Mouse (Mus musculus) CH12.LX (cell line): ENCODE results near the gene Asb3. TPM values are rescaled to one million over a fixed set of nuclear protein-coding genes. Genes with fewer than 3 reads are reported as not detected.
A peak's percentile ranks its signal among the peaks of the same experiment; 100 is the strongest.

Experiments
- DNase-seq: peaks from one replicate; pipeline ENCODE4 v3.0.0-alpha.2; 2013; ENCODE audit errors: extremely low read depth
- H3K27ac ChIP-seq: 2 replicates; pipeline ENCODE4 v1.5.1; 2012; ENCODE audit warnings: low read depth, mild to moderate bottlenecking, control low read depth, moderate library complexity; ENCODE audit not compliant: insufficient read depth
- H3K27me3 ChIP-seq: replicated peaks from 2 replicates; pipeline ENCODE3; 2012; ENCODE audit warnings: inconsistent platforms
- H3K36me3 ChIP-seq, 2 experiments: replicated peaks in 1 of 2; 2 replicates each; pipeline versions ENCODE3 to v1.6.1; 2012; ENCODE audit warnings: inconsistent platforms in 1 of 2, low read length in 1 of 2, mild to moderate bottlenecking in 1 of 2, mixed read lengths in 1 of 2, moderate library complexity in 1 of 2; ENCODE audit not compliant: control insufficient read depth in 1 of 2, insufficient read depth in 1 of 2
- H3K4me1 ChIP-seq, 2 experiments: 2 replicates each; pipeline ENCODE4 v1.6.1; 2012; ENCODE audit warnings: inconsistent platforms in 1 of 2, moderate library complexity in 1 of 2; ENCODE audit not compliant: insufficient read depth in 2 of 2, control insufficient read depth in 1 of 2
- H3K4me2 ChIP-seq: 2 replicates; pipeline ENCODE4 v1.6.1; 2012; ENCODE audit warnings: low read depth, mild to moderate bottlenecking, control low read depth; ENCODE audit not compliant: poor library complexity, insufficient read depth, severe bottlenecking
- H3K4me3 ChIP-seq, 3 experiments: fragments of 150-350 bp in 1 of 3; sonication (generic) in 1 of 3; replicated peaks in 1 of 3; 2 replicates each; pipeline versions ENCODE3 to v1.5.1; 2011 to 2012; ENCODE audit warnings: low read depth in 2 of 3, low read length in 2 of 3, mild to moderate bottlenecking in 2 of 3, moderate library complexity in 2 of 3, control low read depth in 1 of 3, improper control_type of control experiment in 1 of 3, inconsistent platforms in 1 of 3, mixed read lengths in 1 of 3; ENCODE audit not compliant: poor library complexity in 1 of 3
- H3K79me2 ChIP-seq: replicated peaks from 2 replicates; pipeline ENCODE4 v1.6.1; 2012; ENCODE audit warnings: mild to moderate bottlenecking, moderate library complexity; ENCODE audit not compliant: control insufficient read depth, poor library complexity, insufficient read depth, severe bottlenecking; ENCODE audit errors: extremely low read depth
- H3K9ac ChIP-seq: 2 replicates; pipeline ENCODE4 v1.6.1; 2012; ENCODE audit warnings: low read depth, mild to moderate bottlenecking, control low read depth, moderate library complexity; ENCODE audit not compliant: insufficient read depth
- H3K9me3 ChIP-seq: replicated peaks from 2 replicates; pipeline ENCODE3; 2012; ENCODE audit warnings: low read length, inconsistent platforms, mixed read lengths
- BHLHE40 ChIP-seq: IDR thresholded peaks from 2 replicates; pipeline ENCODE4 v1.6.1; 2011; ENCODE audit warnings: mild to moderate bottlenecking, low read depth, low read length, improper control_type of control experiment
- CHD1 ChIP-seq: IDR thresholded peaks from 2 replicates; pipeline ENCODE4 v1.6.1; 2012; ENCODE audit warnings: low read depth, low read length, improper control_type of control experiment, inconsistent platforms
- E2F4 ChIP-seq: IDR thresholded peaks from 2 replicates; pipeline ENCODE4 v1.6.1; 2011; ENCODE audit warnings: low read depth, low read length, improper control_type of control experiment; ENCODE audit not compliant: insufficient replicate concordance
- ETS1 ChIP-seq: conservative IDR thresholded peaks from 2 replicates; pipeline ENCODE4 v1.6.1; 2012; ENCODE audit warnings: low read depth, mild to moderate bottlenecking, inconsistent platforms, low read length, improper control_type of control experiment, moderate library complexity
- JUN ChIP-seq: IDR thresholded peaks from 2 replicates; pipeline ENCODE4 v1.6.1; 2011; ENCODE audit warnings: low read depth, mild to moderate bottlenecking, low read length, improper control_type of control experiment, moderate library complexity; ENCODE audit not compliant: insufficient read depth
- JUND ChIP-seq: conservative IDR thresholded peaks from 2 replicates; pipeline ENCODE4 v1.6.1; 2011; ENCODE audit warnings: low read depth, low read length, improper control_type of control experiment
- MAFK ChIP-seq: IDR thresholded peaks from 2 replicates; pipeline ENCODE4 v1.6.1; 2011; ENCODE audit warnings: low read length, improper control_type of control experiment; ENCODE audit not compliant: insufficient replicate concordance
- MAX ChIP-seq: IDR thresholded peaks from 2 replicates; pipeline ENCODE4 v1.6.1; 2011; ENCODE audit warnings: low read length, improper control_type of control experiment
- MEF2A ChIP-seq: IDR thresholded peaks from 2 replicates; pipeline ENCODE4 v1.6.1; 2014; ENCODE audit warnings: low read depth, mild to moderate bottlenecking, inconsistent platforms, low read length, improper control_type of control experiment, borderline replicate concordance
- MXI1 ChIP-seq: IDR thresholded peaks from 2 replicates; pipeline ENCODE4 v1.6.1; 2011; ENCODE audit warnings: mild to moderate bottlenecking, low read depth, low read length, improper control_type of control experiment
- NRF1 ChIP-seq: IDR thresholded peaks from 2 replicates; pipeline ENCODE4 v1.6.1; 2014; ENCODE audit warnings: low read depth, mild to moderate bottlenecking, inconsistent platforms, low read length, improper control_type of control experiment, moderate library complexity
- PAX5 ChIP-seq: IDR thresholded peaks from 2 replicates; pipeline ENCODE4 v1.6.1; 2012; ENCODE audit warnings: low read length, inconsistent platforms, mixed read lengths
- POLR2A ChIP-seq: IDR thresholded peaks from 2 replicates; pipeline ENCODE4 v1.6.1; 2011; ENCODE audit warnings: low read depth, mild to moderate bottlenecking, improper control_type of control experiment, low read length
- RAD21 ChIP-seq: IDR thresholded peaks from 2 replicates; pipeline ENCODE4 v1.6.1; 2011; ENCODE audit warnings: low read depth, mild to moderate bottlenecking, low read length, improper control_type of control experiment, moderate library complexity
- SIN3A ChIP-seq: IDR thresholded peaks from 2 replicates; pipeline ENCODE4 v1.6.1; 2012; ENCODE audit warnings: low read length, improper control_type of control experiment, inconsistent platforms
- SMC3 ChIP-seq: IDR thresholded peaks from 2 replicates; pipeline ENCODE4 v1.6.1; 2011; ENCODE audit warnings: low read depth, low read length, improper control_type of control experiment
- UBTF ChIP-seq: IDR thresholded peaks from 2 replicates; pipeline ENCODE4 v1.6.1; 2012; ENCODE audit warnings: low read depth, mild to moderate bottlenecking, inconsistent platforms, low read length, improper control_type of control experiment, moderate library complexity
- ZMIZ1 ChIP-seq: IDR thresholded peaks from 2 replicates; pipeline ENCODE4 v1.6.1; 2012; ENCODE audit warnings: low read depth, mild to moderate bottlenecking, inconsistent platforms, low read length, improper control_type of control experiment
- ZNF384 ChIP-seq: IDR thresholded peaks from 2 replicates; pipeline ENCODE4 v1.6.1; 2012; ENCODE audit warnings: low read depth, low read length, improper control_type of control experiment, inconsistent platforms
- dilution Hi-C: fragments of 300-500 bp; cut with MboI; formaldehyde crosslinking; loops from 2 replicates; pipeline ENCODE4 v1.14.3; 2020; ENCODE audit warnings: low sequenced_read_pairs; ENCODE audit not compliant: extremely low pct_unique_long_range_greater_than_20kb, extremely low pct_ligation_motif_present
- in situ Hi-C: fragments of 300-500 bp; cut with MboI; formaldehyde crosslinking; loops from 3 replicates; pipeline ENCODE4 v1.14.3; 2019; ENCODE audit warnings: low sequenced_read_pairs, low pct_ligation_motif_present, low pct_unique_long_range_greater_than_20kb, mixed read lengths
- polyA plus RNA-seq: library from polyadenylated mRNA; unstranded; fragments of >175 nt; gene quantifications from 2 replicates; pipeline ENCODE4 v1.2.1, GENCODE M21; 2012; ENCODE audit warnings: low read depth; ENCODE audit not compliant: insufficient read length
- total RNA-seq, 2 experiments: library from RNA; depleted of rRNA; stranded (reverse); fragments of 300-350 nt in 1 of 2; fragments of >200 nt in 1 of 2; gene quantifications; 2 replicates each; pipeline ENCODE4 v1.2.3; 2012 to 2014

Gene Asb3
- total and polyA plus RNA-seq, 3 experiments, result 12.9 to 35.5 (median 14.1) TPM

GRCm38 (mm10) chr11:30899312-30899711, 14.1 kb downstream of the Asb3 start:
- DNase-seq, result no peak
- Histone ChIP-seq H3K4me3 (no peak overlapping the region), H3K9me3 (no peaks in the 10 kb centered on the region), H3K4me2 (no peak overlapping the region), H3K9ac (no peak overlapping the region), H3K36me3 (no peaks in the 10 kb centered on the region), H3K79me2 (no peaks in the 10 kb centered on the region)
- no peak for TF ChIP-seq RAD21
- TF ChIP-seq ZNF384, result no peak
- TF ChIP-seq NRF1, result no peak
- peak; percentile 57; the same call in 1 of the 2 replicates for TF ChIP-seq MAFK
- TF ChIP-seq JUN, result no peak
- TF ChIP-seq SIN3A, result no peak
- TF ChIP-seq, all 38 proteins: peak for 1
- in situ Hi-C loops (no loop called here), dilution Hi-C loops (no loop called here)
- H3K27me3 ChIP-seq, result no peaks in the 10 kb centered on the region
- peaks cover 0 to 10% of the 10 kb centered on the region in 2 experiments; a peak in 2 of 4 replicates for H3K4me1 ChIP-seq
- no peak overlapping the region for H3K27ac ChIP-seq

- dilution Hi-C loops (no loop called here), in situ Hi-C loops (no loop called here)
- Histone ChIP-seq H3K79me2 (no peaks in the 10 kb centered on the region), H3K4me1 (no peaks in the 10 kb centered on the region), H3K4me3 (no peak overlapping the region), H3K4me2 (no peak overlapping the region), H3K9ac (no peak overlapping the region), H3K36me3 (peaks cover 0 to 6% of the 10 kb centered on the region in 2 experiments), H3K9me3 (no peaks in the 10 kb centered on the region), H3K27ac (no peak overlapping the region), H3K27me3 (no peaks in the 10 kb centered on the region)
- no peak for DNase-seq
- TF ChIP-seq UBTF (no peak), BHLHE40 (no peak), CHD1 (no peak), JUND (no peak), PAX5 (no peak), MAX (no peak), POLR2A (no peak), E2F4 (no peak), ETS1 (no peak), JUN (no peak), MXI1 (no peak), SMC3 (no peak), ZMIZ1 (no peak), MEF2A (no peak)
Measured at GRCm38 (mm10) chr11:30912311-30912710, 27.1 kb downstream of the Asb3 start.
